Mouse (Mus musculus) kidney, adult 11 months (tissue): ENCODE results near the gene Hoxc5.
A peak's percentile ranks its signal among the peaks of the same experiment; 100 is the strongest.

Experiments used
- DNase-seq: peaks from one replicate; pipeline ENCODE4 v3.0.0; 2022

Gene Hoxc5

DNA sequence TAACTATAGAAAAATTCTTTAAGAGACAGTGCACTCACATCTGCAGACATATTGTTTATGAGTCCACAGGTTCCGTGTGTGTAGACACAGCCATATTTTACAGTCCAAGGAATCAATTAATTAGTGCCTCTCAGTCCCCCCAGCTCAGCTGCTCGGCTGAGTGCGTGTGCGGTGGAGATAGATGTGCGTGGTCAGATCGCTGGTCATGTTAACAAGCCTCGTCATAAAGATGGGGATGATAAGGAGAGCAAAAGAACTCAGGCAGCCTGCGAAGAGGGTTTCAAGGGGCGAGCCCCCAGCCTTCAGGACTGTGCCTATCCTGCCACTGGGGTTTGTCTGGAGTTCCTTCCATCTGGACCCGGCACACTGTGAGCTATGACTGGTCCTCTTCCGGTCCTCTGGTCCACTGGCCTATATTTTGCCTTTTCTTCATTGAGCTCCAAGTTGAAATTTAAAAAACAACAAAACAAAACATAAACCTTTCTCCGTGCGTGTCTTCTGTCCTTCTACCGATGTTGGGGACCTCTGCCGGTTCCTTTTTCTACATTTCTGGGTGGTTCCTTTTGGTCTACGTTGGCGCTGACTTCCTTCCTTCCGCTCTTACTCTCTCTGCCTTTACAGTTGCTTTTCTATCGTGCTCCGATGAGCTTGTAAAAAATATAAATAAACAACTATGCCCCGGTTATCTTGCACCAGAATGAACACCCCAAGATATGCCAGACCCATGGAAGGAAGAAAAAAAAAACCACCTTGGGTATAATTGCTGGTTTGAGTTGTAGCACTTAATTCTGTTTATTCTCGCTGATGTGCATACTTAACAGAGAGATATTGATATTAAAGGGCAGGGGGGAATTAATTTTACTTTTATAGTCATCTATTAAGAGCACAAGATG lies 21.8 kb upstream of the Hoxc5 start:
- no peak for DNase-seq

DNA sequence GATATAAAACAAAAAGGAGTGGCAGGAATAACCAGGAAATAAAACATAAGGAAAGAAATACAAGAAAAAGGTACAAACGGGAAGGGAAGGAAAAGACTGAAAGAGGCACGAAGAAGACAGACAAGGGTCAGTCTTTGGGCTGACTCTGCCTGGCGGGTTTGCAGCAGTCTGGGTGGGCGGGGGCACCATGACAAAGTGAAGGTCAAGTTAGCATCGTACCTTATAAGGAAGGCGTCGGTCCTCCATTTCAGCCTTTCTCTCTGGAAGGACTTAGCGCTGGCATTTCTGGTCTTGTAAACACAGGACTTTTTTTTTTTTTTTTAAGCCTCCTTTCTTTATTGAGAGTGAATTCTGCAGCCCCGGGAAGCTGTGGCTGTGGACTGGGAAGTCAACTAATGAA lies 20.0 kb upstream of the Hoxc5 start:
- DNase-seq, result no peak

DNA sequence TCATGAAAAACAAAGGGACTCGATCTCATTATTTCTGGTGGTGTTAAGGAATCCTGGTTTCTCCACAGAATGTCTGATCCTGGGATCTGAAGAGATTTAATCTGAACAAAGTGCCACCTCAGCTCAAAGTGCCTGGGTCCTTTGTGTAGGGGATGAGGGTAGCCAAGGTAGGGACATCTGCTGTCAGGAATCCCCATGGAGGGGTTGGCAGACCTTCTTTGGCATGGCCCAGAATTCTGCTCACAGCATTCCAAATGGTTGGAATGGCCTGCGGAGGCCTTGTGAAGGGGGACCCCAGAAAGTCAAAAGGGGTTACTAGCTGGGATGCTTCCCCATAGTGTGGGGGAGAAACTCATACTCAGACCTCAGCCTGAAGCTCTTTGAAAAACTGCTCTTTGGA lies 18.4 kb upstream of the Hoxc5 start:
- no peak for DNase-seq

DNA sequence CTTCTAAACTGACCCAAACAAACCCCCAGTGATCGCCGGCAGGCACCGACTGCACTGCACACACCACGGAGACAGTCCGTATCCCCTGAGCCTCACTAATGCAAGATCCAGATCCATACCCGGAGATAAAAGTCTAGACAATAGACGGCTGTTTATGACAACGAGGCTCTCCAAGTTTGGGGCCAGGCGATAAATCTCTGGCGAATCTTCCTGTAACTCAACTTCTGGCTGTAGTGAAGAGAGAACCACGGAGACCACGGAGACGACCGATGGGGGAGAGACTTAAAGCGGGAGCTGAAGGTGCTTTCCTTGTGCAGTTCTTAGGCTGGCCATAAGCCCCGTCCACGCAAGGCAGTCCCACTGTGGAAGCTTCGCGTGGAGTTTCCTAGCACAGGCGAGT lies 17.5 kb upstream of the Hoxc5 start:
- DNase-seq, result no peak

DNA sequence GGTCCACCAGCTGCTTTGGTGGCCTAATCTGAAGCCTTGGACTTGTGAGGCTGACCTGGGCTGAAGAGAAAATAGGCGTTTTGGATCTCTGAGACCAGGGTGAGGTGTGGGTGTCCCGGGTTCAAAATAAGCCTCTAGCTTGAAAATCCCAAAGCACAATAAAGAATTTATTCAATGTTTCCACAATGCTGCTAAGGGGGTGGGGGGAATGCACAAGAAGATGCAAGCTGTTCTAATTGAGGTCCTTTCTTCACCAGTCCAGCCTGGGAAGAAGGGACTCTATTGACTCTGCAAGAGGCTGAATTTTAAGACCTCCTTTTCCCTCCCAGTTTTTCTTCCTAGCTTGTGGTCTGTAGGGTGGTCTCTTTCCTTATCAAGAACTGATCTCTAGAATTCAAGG lies 16.4 kb upstream of the Hoxc5 start:
- no peak for DNase-seq

DNA sequence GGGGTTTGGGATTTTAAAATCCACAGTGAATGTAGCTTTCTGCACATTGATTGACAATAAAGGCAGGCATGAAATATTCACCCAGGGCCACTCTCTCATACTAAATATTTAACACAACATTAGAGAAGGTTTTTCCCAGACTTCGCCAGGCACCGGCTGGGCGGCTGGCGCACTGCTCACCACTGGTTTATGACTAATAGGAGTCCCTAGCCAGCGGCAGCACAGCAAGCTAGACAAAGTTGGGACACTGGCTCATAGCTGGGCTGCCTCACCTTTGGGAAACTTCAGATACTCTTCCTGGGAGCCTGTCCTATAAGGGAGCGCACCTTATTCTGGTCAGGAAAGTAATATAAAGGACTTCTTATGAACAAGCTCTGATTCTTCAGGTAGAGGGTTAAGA lies 13.7 kb upstream of the Hoxc5 start:
- DNase-seq, result no peak

DNA sequence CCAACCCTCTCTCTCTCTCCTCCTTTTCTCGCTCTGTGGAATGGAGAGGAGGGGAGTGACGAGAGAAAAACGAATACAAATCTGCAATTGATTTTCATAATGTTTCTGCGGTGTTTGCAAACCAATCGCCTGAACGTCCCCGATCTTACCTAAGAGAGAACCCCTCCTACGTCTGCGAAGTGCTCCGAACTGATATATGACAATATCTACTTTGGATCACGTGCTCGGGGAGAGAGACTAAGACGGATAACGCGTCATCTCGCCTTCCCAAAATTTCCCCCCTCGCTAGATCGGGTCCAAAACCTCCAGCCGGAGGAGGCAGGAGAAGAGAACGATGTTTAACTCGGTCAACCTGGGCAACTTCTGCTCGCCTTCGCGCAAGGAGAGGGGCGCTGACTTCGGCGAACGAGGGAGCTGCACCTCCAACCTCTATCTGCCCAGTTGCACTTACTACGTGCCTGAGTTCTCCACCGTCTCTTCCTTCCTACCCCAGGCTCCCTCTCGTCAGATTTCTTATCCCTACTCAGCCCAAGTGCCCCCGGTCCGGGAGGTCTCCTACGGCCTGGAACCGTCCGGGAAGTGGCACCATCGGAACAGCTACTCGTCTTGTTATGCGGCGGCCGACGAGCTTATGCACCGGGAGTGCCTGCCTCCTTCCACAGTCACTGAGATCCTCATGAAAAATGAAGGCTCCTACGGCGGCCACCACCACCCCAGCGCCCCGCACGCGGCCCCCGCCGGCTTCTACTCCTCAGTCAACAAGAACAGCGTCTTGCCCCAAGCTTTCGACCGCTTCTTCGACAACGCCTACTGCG lies 12.8 kb upstream of the Hoxc5 start, which contains the start of gene Hoxc11:
Gene Hoxc11, plus strand, starts transcription at position 236 of the 815 bp plus-strand sequence.
- DNase-seq, result no peak

DNA sequence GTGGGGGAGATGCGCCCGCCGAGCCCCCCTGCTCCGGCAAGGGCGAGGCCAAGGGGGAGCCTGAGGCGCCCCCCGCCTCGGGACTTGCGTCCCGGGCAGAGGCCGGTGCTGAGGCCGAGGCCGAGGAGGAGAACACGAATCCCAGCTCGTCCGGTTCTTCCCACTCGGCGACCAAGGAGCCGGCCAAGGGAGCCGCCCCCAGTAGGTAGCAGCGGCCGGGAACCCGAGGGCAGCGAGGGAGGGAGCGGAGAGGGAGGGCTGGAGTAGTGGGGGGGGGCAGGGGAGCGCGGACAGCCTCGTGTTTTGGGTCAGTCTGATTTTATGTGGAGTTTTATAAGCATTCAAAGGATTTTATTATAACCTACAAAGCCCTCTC lies 12.2 kb upstream of the Hoxc5 start:
- DNase-seq, result no peak

DNA sequence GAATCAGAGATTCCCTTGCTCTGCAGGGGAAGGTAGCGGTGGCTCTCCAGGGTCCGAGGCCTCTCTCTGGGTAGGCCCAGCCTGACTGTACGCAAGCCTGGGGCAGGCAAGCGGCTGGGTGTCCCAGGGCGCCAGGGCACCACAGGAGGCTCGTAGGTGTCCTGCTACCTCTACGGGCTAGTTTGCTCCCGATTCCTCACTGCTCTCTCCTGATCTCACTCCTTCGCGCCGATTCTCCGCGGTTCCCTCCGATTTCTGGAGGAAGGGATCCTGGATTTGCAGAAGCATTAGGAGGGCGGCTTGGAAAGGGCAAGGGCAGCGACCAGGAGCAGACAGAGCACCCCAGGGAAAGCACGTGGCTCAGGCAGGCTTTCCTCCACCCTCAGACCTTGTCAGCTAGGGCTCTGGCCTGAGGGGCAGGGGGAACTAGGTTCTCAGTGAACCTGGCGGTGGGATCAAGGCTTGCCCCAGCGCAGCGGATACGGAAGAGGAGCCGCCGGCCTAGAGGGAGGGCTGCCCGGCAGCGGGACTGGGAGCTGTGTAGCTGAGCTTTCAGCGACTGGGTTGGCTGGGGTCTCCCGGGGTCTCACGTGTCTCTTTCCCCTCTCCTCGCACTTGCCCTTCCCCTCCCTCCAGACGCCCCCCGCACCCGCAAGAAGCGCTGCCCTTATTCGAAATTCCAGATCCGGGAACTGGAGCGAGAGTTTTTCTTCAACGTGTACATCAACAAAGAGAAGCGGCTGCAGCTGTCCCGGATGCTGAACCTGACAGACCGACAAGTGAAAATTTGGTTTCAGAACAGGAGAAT lies 11.2 kb upstream of the Hoxc5 start:
- DNase-seq, result no peak

DNA sequence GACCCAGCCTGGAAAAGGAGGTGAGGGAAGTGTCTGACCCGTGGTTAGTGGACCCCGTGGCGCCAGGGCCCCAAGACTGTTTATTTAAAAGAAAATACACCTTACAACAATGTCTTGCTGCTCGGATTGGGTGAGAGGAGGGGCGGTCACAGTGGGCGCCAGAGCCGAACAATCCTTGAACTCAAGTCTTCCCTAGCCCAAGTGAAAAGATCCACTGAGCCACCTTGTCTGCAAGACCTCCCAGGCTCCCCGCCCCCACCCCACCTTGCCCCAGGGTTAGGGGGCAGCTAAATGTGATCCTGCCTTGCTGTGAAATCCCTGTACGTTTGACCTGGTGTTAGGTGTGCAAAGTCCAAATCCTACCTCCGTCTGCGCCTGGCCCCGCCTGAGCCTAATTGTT lies 10.3 kb upstream of the Hoxc5 start:
- DNase-seq, result no peak

DNA sequence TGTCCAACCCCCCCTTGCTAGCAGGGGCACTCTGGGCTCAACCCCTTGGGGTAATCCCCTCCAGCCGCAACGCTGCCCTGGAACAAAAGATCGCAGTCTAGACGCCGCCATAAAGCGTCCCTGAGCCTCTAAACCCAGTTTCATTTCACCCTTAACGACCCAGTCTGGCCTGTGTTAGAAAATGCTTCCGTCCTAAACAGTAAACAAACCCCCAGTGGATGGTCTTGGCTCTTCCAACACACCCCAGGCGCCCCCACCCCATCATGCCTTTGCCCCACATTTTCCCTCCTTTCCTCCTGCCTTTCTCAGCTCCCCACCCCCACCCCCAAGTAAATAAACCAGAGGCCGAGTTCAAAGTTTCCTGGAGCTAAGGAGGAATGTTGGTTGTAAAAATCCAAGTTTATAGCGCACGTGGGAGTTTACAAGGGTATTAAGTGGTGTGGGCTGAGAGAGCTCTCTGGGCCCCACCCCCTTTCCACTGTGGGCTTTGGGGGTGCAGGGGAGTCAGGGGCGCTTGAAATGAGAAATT lies 7.5 kb upstream of the Hoxc5 start:
- no peak for DNase-seq

DNA sequence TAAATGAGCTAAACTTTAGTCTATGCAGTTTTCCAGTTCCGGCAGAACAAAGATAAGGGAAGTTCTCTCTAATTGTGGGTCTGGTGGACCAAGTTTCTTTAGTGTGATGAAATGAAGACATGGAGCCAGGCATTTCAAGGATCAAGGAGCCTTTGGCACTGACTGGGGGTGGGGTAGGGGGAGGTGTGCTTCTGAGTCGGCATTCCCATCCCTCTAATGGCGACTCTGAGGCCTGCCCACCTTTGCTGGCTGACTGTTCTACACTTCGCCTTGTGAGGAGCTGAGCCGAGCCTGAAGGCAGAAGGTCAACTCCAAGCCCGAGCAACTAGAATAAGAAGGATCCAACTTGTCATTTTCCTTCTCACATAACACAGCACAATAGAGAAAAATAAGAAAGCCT lies 5.5 kb upstream of the Hoxc5 start:
- no peak for DNase-seq

DNA sequence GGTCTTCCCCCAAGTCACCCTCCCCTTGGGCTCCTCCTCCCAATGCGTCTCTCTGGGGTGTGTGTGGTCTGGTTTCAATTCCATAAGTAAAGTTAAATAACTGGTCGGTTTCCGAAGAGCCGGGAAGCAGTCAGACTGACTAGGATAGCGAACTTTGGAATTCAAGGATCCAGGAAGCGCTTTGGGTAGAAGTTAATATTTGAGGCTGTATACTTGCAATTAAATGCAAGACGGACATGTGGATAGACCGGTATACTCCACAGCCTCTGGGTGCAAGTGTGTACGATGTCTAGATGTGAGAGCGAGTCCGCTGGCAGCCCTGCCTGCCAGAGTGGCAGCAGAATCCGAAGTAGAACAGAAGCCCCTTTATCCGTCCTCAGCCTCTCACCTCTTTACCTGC lies 4.8 kb upstream of the Hoxc5 start:
- DNase-seq, result no peak

DNA sequence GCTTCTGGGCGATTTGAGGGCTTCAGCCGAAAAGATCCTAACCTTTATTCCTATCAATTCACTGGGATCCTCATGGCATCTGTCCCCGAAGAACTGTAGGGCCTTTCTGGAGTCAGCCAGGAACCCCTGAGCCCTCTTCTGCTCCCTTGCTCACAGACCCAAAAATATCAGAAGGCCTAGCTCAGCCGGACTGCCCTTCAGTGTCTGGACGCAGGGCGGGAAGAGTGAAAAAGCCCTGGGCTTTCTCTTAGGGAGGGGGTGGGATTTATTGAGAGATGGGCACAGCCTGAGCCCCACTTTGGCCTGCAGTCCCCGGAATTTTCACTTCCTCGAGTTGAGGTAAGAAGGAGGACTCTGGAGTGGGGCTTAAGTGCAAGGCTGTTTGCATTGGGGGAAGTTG lies 4.0 kb upstream of the Hoxc5 start:
- no peak for DNase-seq

DNA sequence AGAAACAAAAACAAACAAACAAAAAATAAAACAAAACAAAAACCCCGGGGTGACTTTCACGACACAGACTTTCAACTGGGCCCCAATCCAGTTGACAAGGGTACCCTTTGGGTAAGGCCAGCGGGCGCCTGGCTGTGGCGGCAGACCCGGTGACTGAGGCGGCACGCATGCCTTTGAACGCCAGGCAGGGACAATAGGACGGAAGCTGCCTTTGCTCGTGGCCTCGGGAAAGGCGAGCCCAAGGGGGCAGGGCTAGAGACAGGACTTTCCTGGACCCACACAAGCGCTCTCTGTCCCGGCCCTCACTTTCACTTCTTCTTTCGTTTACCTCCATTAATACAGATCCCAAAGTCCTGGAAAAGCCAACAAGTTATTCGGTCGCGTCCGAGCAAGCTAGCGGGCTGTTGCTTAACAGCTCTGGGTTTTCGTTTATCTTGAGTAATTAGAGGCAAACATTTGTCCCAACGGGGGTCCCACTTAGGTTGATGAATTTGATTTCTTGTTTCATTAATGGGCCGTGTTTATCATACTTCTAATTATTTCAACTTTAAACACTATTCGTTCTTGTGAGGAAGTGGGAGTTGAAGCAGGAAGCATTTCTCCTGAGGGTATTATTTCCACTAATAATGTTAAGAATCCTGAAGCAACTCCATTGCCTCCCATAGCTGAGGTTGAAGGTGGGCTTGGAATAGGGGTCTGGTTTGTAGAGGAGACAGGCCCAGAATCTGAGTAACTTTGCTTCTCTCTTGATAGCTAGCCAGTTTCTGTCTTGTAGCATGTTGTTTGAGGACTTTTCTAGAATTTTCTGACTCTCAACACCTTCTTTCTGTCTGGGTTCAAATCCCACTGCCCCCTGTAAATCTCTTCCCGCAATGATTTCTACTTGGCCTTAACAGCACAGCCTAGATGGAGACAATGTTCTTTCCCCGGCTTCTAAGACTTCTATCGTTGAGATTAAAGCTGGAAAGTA lies 3.3 kb upstream of the Hoxc5 start:
- no peak for DNase-seq

DNA sequence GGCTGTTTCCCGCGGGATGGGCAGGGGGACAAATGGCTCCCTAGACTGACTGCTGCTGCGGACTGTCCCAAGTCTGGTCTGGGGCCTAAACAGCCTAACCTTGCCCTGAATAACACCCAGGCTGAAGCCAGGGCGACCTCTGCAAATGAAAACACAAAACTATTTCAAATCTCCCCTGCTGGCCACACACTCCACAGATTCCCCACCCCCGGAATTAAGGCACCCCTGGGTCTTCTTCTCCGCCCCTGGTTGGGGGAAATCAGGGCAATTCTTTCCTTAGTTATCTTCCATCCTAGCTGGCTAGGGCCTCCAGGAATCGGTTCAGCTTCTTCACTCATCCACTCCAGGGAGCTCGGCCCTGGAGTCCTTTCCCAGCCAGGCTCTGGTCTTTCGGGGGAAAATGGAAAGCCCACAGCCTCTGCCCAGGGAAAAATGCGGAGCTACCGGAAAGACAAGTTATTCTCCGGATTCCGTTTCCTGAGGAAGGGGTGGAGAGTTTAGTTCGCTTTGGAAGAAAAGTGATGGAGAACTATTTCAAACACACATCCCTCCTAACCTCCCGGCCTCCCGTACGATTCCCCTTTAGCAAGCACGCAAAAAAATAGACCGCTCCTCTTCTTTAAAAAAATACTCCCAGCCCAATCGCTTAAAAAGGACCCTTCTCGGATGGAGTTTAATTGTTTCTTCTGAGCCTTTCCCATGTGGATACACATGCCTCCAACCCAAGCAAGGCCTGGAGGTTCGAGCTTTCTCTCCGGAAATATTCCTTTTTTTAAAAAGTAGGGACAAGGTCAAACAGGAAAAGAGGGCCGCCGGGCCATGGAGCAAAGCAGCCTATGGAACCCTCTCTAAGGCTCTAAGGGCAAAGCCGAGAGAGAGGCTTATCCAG lies 2.0 kb upstream of the Hoxc5 start:
- DNase-seq, result no peak

DNA sequence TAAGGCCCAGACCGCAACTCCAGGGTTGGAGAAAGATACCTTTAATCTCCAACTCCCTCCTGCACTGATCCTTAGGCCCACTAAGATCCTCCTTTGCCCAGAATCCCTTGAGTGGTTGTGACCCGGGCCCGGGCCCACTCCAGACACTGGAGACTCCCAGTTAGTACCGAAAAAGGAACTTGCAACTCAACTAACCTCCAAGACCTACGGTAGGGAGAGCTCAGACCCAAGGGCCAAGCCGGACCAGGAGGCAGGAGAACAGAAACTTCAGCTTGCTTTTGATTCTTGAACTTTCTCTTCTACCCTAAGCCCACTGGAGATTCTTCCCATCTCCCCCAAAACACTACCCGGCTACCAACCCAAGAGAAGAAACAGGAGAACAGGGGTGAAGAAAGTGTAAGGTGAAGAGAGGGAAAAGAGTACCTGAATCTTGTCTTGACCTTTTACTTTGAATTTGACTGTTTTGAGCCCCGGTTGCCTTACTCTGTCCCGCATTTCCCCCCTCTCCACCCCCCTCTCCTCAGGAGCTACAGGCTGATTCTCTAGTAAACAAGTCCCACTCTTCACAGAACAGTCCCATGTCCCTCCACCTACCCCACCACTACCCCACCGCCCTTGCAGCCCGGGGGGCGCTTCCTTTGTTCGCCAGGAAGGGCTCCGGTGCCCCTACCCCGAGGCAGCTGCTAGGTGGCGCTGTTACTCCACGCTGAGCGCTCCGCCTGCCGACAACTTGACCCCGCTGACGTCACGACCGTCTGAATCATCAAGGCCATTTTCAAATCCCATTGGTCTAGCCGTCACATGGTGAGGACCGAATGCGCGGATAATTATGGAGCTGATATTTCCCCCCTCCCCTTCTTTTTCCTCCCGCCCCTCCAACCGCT lies 1.1 kb upstream of the Hoxc5 start:
- peak; percentile 93 for DNase-seq

DNA sequence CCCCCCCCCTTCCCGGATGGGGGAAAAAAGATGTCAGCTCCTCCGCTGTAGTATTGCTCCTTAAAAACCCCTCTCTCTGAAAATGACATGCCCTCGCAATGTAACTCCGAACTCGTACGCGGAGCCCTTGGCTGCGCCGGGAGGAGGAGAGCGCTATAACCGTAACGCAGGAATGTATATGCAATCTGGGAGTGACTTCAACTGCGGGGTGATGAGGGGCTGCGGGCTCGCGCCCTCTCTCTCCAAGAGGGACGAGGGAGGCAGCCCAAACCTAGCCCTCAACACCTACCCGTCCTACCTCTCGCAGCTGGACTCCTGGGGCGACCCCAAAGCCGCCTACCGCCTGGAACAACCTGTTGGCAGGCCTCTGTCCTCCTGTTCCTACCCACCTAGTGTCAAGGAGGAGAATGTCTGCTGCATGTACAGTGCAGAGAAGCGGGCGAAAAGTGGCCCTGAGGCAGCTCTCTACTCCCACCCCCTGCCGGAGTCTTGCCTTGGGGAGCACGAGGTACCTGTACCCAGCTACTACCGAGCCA lies 399 bp upstream of the Hoxc5 start, which contains the start of gene Hoxc10:
Gene Hoxc10, plus strand, starts transcription at position 21 of the 536 bp plus-strand sequence.
- no peak for DNase-seq
